Mouse (Mus musculus): ENCODE measurements around the gene Vmn2r42.
"Not testable (repeated sequence)": the region's sequence is repeated elsewhere in the genome, so short reads cannot be mapped to it uniquely, and the experiment has no call there.

Gene Vmn2r42

DNA sequence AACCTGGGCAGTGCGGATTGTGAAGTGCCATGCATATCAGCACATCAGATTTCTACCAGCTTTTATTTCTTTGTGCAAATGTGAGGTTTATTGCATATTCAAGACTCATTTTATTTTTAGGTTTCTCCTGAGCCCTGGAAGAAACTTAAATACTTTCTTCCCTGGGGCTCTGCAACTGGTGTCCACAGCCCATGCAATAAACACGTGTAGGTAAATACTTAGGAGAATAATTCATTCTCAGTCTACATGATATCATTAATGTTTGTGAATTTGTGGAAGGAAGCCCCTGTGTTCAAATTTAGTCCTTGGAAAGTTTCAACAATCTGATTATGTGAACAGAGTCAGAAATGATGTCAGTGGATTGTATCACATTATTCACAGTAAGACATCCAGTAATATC lies at the start of gene Vmn2r42:
Gene Vmn2r42 (minus strand): TSS at position 101 of the 400 bp plus-strand sequence.
- DNase-seq (ENCODE audit: low spot score in 2 of 2) = not testable (repeated sequence)

DNA sequence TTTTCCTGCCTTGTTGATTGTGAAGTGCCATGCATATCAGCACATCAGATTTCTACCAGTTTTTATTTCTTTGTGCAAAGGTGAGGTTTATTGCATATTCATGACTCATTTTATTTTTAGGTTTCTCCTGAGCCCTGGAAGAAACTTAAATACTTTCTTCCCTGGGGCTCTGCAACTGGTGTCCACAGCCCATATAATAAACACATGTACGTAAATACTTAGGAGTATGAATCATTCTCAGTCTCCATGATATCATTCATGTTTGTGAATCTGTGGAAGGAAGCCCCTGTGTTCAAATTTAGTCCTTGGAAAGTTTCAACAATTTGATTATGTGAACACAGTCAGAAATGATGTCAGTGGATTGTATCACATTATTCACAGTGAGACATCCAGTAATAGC lies 38.6 kb downstream of the Vmn2r42 start, which contains the start of gene Vmn2r41:
Gene Vmn2r41 (minus strand): TSS at position 101 of the 400 bp plus-strand sequence.
- DNase-seq (ENCODE audit: low spot score in 2 of 2) = not testable (repeated sequence)
